Mouse (Mus musculus) brown adipose tissue, adult 24 weeks (tissue): Measurements from ENCODE around the gene Gclm. TPM values are rescaled to one million over a fixed set of nuclear protein-coding genes. Genes with fewer than 3 reads are reported as not detected.

Experiments used
- polyA plus RNA-seq: library from polyadenylated mRNA; stranded (reverse); fragments of >200 nt; gene quantifications from 2 replicates; pipeline ENCODE4 v1.2.4, GENCODE M21; 2012; ENCODE audit not compliant: missing spikeins, insufficient read depth, insufficient read length

Gclm gene
- polyA plus RNA-seq, 1 experiment: 64.3 TPM

Other genes starting within 250 kb of the Gclm start
- gene Abca4, start 201.1 kb upstream of the Gclm start, polyA plus RNA-seq: 0.50 TPM in 1 of 2 replicates, not detected in the other
- 27.0 and 40.7 TPM in 2 replicates for gene Dnttip2, start 28.8 kb downstream of the Gclm start, polyA plus RNA-seq
- 6.7 and 8.8 TPM in 2 replicates for gene Bcar3, start 48.6 kb downstream of the Gclm start, polyA plus RNA-seq